Mouse (Mus musculus) retina, adult 2 months (tissue): ENCODE data around the gene Phospho2.
A peak's percentile ranks its signal among the peaks of the same experiment; 100 is the strongest.
"Not testable (repeated sequence)": the region's sequence is repeated elsewhere in the genome, so short reads cannot be mapped to it uniquely, and the experiment has no call there.

Source experiments
- DNase-seq: peaks from one replicate; pipeline ENCODE4 v3.0.0-alpha.2; 2012; ENCODE audit warnings: low read depth, low spot score

The Phospho2 gene

GRCm38 (mm10) chr2:69789429-69790069 lies at the start of gene Phospho2, which contains the start of gene Ccdc173:
TSS of gene Phospho2 (plus strand) at chr2:69789623.
TSS of gene Ccdc173 (minus strand) at chr2:69789575.
- peak; percentile 98 for DNase-seq

- no peak for DNase-seq
Measured at GRCm38 (mm10) chr2:69745091-69745490, 44.3 kb upstream of the Phospho2 start.

DNA sequence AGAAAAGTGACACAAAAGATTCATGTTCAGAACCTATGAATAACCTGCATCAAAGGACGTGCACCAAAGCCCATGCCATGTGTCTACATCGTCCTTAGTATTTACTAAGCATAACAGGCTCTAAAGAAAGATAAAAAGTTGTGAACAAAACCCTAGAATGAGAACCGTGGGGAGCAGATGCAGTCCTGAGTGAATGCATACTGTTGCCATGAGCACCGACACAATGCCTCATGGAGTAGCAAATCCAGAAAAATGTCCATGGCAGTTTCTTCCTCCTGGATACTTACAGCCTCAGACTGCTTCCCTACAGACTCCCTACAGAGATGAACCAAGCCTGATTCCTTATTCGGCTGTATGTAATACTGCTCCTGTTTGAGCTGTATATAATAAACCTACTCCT lies 28.4 kb upstream of the Phospho2 start:
- DNase-seq: no peak

DNA sequence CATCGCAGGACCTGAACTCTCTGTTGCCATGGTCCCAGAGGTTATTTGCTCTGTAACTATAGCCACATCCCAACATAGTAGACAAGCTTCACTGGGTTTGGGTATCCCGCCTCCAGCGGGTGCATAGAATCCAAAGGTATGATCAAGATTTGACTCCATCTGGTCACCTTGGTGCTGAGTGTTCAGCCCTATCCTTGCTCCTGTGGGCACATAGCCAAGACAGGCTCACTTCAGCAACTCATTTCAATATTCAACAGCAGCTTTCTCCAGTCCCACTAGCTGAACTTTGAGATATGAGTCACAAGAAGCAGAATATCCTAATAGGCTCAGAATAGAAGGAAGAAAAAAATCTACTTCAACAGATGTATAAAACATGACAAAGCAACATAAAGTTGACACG lies 26.1 kb upstream of the Phospho2 start:
- DNase-seq: no peak

DNA sequence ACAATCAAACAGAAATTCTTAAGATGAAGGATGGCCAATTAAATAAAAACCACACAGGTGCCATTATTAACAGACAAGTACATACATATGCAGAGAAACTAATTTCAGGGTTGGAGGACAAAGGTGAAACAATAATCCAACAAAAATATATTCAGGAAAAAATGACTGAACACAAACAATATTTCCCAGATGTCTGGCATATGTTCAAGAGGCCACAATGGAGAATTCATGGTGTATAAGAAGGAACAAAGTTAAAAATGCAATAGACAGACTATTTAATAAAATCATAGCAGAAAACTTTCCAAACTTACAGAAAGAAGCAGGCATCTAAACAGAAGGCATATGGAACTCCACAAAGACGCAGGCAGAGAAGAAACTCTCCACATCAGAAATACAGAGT lies 24.7 kb upstream of the Phospho2 start:
- no peak for DNase-seq

- no peak for DNase-seq
Measured at GRCm38 (mm10) chr2:69773331-69773730, 16.1 kb upstream of the Phospho2 start.

- DNase-seq: no peak
Measured at GRCm38 (mm10) chr2:69777985-69778835, 11.2 kb upstream of the Phospho2 start.

DNA sequence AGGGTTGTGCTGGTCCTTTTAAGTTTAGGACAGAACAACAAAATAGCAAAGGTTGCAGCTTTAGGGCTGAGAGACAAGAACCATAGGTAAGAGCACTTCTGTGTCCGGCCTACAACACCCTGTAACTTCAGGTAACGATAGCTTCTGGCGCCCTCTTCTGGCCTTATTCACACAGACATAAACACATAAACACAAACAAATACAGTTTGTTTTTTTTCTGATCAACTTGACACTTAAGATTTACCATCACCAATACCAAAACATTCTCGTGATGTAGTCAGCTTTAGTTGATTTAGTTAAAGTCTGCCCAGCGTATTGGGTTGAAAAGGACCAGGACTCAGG lies 10.6 kb upstream of the Phospho2 start:
- DNase-seq: no peak

- DNase-seq: no peak
Measured at GRCm38 (mm10) chr2:69788974-69789373, 449 bp upstream of the Phospho2 start.

DNA sequence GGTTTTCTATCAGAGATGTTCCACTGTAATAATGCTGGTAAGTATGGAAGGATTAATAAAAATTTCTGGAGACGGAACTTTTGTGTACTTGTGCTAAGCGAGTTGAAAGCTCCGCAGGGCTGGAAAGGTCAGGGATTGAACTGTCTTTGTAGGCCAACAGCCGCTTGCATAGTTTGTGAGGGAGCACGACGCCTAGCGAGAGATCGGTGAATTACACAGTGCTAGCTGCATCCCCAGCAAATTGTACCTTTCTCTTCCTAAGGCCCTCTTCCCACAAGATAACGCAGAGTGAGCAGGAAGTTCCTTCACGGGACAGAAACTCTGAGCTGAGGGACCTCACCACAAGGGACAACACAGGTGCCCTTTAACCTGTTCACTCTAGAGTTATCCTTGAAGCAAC lies 862 bp downstream of the Phospho2 start:
- DNase-seq: peak; percentile 69

- DNase-seq: no peak
Measured at GRCm38 (mm10) chr2:69790722-69791121, 1.3 kb downstream of the Phospho2 start.

GRCm38 (mm10) chr2:69802911-69803312 lies 13.5 kb downstream of the Phospho2 start:
- no peak for DNase-seq

- no peak for DNase-seq
Measured at GRCm38 (mm10) chr2:69803756-69804155, 14.3 kb downstream of the Phospho2 start.

GRCm38 (mm10) chr2:69804663-69805062 lies 15.2 kb downstream of the Phospho2 start:
- not testable (repeated sequence) for DNase-seq

DNA sequence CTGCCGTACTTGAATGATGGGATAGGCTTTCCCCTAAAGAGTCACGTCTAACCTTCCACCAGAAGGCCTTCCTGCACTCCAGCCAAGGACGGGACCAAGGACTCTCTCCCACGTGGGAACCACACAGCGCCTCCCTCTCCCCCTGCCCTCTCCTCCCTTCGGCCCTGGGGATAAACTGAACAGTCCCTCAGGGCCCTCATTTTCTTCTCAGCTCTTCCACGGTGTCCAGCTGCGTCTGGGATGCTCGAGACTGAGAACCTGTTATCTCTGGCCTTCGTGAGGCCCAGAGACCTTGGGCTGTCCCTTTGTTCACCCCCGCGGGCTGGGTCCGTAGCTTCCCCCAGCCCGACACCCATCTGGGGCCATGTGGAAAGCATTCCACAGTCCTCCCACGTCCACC lies 20.7 kb downstream of the Phospho2 start:
- no peak for DNase-seq

DNA sequence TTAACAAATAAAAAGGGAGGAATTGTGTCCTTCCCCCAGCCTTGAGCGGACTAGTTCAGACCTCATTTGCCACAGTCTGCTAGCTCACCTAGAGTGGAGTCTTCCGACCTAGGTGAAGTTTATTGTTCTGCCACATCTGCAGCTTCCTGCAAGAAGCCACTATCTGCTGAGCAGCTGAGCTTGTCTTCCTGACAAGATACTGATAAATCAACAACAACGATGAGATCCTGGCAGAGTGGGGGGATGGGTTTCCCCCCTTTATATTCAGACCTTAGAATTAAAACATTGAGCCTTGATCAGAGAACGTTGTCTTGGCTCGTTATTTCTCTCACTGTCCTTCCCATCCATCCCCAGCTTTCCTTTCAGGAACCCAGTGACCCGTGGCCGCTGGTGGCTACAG lies 21.9 kb downstream of the Phospho2 start:
- not testable (repeated sequence) for DNase-seq

- no peak for DNase-seq
Measured at GRCm38 (mm10) chr2:69816575-69816974, 27.2 kb downstream of the Phospho2 start.

DNA sequence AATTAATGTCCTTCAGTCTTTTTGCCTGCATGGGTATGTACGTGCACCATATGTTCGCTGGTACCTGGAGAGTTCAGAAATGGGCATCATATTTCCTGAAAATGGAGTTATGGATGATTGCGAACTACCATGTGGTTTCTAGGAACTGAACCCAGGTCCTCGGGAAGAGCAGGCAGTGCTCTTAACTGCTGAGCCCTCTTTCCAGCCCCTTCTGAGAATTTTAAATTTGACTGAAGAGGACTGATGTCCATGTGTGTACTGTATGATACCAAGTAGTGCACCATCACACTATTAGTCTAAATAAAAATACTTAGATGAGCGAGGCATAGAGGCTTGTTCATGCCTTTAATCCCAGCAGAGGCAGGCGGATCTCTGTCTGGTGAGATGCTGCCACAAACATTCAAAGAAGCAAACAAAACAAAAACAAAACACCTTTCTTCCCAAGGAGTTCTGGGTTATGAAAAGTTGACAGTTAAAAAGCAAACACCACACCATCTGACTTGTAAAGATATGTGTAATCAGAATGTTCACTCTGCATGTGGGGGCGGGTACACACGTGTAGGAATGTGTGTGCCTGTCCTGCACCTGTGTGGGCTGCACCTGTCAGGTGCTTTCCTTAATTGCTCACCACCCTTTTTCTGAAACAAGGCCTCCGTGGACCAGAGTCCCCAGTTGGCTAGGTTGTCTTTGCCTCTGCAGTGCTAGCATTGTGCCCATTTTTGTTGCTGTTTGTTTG lies 29.1 kb downstream of the Phospho2 start:
- no peak for DNase-seq

DNA sequence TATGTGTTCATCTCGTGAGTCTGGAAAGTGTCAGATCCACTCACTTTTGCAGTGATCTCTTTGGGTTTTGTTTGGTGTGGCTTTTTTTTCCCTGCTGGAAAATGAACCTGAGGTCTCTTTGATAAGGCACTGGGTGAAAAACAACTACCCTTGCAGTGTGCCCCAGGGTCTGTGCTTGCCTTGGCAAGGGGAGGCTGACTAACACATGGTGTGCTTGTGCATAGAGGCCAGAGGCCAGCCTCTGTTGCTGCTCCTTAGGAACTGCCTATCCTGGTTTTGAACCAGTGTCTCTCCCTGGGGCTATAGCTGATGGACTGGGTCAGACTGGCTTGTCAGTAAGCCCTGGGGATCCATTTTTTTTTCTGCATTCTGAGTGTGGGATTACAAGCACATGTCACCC lies 30.8 kb downstream of the Phospho2 start:
- no peak for DNase-seq

- DNase-seq: no peak
Measured at GRCm38 (mm10) chr2:69821711-69822110, 32.3 kb downstream of the Phospho2 start, which contains the start of gene Klhl23. TSS of gene Klhl23 (plus strand) at chr2:69821944.

- DNase-seq: no peak
Measured at GRCm38 (mm10) chr2:69822361-69823128, 33.1 kb downstream of the Phospho2 start.
